Mouse (Mus musculus): Measurements from ENCODE around the gene Baz2b. TPM values are rescaled to one million over a fixed set of nuclear protein-coding genes. Genes with fewer than 3 reads are reported as not detected.

Baz2b gene
- polyA plus RNA-seq, 1 experiment from 2014 or later = 41.9 TPM

- Histone ChIP-seq H3K36me3 (peaks cover 30% of the 10 kb centered on the region), H3K9me3 (no peaks in the 10 kb centered on the region), H3K9ac (no peak overlapping the region), H3K4me1 (no peaks in the 10 kb centered on the region), H3K4me3 (no peak overlapping the region), H3K27me3 (replicated peaks) (no peaks in the 10 kb centered on the region), H3K4me2 (no peak overlapping the region), H3K27ac (replicated peaks) (no peak overlapping the region)
- WGBS = 82% methylated on average over 6 of the region's 6 CpGs
- ATAC-seq (ENCODE audit: extremely low read depth, insufficient number of reproducible peaks, low FRiP score, low TSS enrichment) = no peak
These were observed 319.9 kb downstream of the Baz2b start for GRCm38 (mm10) chr2:59889699-59890098.

DNA sequence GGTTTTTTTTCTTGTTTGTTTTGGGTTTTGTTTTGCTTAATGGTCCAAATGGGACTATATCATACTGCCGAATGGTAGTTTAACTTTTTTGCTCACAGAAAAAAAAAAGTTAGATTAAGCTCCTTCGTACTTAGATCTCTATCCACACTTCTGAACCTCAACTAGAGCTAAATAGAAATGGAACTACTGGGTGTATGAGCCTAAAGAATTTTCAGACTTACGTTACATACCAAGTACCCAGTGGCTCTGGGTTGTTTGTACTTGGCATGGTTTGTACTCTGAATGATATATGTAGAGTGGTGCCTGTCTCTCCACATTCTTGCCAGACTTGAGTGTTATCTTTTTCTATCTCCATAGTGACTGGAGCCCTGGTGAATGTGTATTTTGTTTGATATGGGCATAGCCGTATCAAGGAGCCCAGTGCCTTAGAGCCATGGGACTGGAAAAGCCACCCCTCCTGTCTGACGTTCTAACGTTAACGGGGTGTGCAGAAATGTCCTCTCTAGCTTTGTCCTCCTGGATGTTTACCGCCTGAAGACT, 326.8 kb downstream of the Baz2b start:
- 56% methylated on average over 8 of the region's 8 CpGs for WGBS
- peak overlapping the region; percentile 74 for H3K4me2 ChIP-seq

GRCm38 (mm10) chr2:59881831-59882741, 327.6 kb downstream of the Baz2b start, which contains the start of gene Wdsub1:
TSS of gene Wdsub1 (minus strand) at chr2:59882591.
- Histone ChIP-seq H3K36me3 (peaks cover 27% of the 10 kb centered on the region), H3K9me3 (peaks cover 5% of the 10 kb centered on the region; the same call in 1 of the 2 replicates), H3K27me3 (replicated peaks) (no peaks in the 10 kb centered on the region), H3K4me2 (peak within 1 kb of the TSS; percentile 74), H3K9ac (peak within 1 kb of the TSS; percentile 88), H3K27ac (replicated peaks) (peak within 1 kb of the TSS; percentile 85), H3K4me3 (peak within 1 kb of the TSS; percentile 79), H3K4me1 (peaks cover 21% of the 10 kb centered on the region)
- ATAC-seq (ENCODE audit: extremely low read depth, insufficient number of reproducible peaks, low FRiP score, low TSS enrichment) = peak; percentile 99
- WGBS = 3% methylated on average over 57 of the region's 57 CpGs

More for the DNA sequence above, 326.8 kb downstream of the Baz2b start:
- H3K36me3 ChIP-seq = peaks cover 23% of the 10 kb centered on the region
- ATAC-seq (ENCODE audit: extremely low read depth, insufficient number of reproducible peaks, low FRiP score, low TSS enrichment) = no peak
- peaks cover 18% of the 10 kb centered on the region for H3K4me1 ChIP-seq
- peak overlapping the region; percentile 20; the same call in 1 of the 2 replicates for H3K27ac ChIP-seq (replicated peaks)
- H3K27me3 ChIP-seq (replicated peaks) = no peaks in the 10 kb centered on the region
- no peak overlapping the region; the same call in 1 of the 2 replicates for H3K9ac ChIP-seq
- H3K4me3 ChIP-seq = peak overlapping the region; percentile 79
- peaks cover 5% of the 10 kb centered on the region; the same call in 1 of the 2 replicates for H3K9me3 ChIP-seq

DNA sequence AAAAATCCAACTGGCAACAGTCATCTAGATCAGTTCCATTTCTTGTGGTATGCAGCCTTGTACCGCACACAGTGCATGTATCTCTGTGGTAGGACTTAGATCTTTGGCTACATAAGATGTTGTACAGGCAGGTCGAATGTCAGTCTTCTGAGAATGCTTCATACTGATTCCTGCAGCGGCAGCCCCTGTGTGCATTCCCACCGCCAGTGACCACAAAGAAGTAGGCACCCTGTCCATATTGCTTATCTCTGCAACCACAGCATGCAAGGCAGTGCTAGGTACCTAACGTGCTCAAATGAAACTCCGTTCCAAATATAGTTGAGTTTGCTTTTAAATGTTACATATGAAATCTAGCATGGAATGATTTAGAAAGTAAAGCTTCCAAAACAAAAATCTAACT, 328.2 kb downstream of the Baz2b start:
- Histone ChIP-seq H3K4me3 (peak overlapping the region; percentile 79), H3K9ac (peak overlapping the region; percentile 88), H3K27me3 (replicated peaks) (no peaks in the 10 kb centered on the region), H3K4me1 (peaks cover 21% of the 10 kb centered on the region), H3K4me2 (peak overlapping the region; percentile 74), H3K27ac (replicated peaks) (peak overlapping the region; percentile 85), H3K9me3 (peaks cover 5% of the 10 kb centered on the region; the same call in 1 of the 2 replicates), H3K36me3 (peaks cover 31% of the 10 kb centered on the region)
- WGBS = 36% methylated on average over 6 of the region's 6 CpGs
- ATAC-seq (ENCODE audit: extremely low read depth, insufficient number of reproducible peaks, low FRiP score, low TSS enrichment) = no peak

GRCm38 (mm10) chr2:59878221-59878620, 331.4 kb downstream of the Baz2b start:
- 65% methylated on average over 19 of the region's 19 CpGs for WGBS

DNA sequence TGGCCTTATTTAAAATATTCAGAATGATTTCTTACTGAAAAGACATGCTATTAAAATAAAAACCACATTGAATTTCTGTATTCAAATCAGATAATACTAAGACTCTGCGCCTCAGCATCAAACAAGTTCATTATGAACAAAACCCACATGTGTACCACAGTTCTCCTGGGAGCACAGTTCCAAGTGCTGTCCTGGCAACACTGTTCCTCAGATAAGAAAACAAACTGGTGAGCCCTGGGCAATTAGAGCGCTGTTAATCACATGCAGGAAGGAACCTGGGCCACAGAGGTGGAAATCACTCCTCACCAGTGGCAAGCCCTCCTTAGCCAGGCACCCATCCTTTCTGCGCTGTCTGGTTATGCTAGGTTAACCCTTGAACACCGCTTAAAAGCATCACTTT, 332.3 kb downstream of the Baz2b start:
- H3K27me3 ChIP-seq (replicated peaks) = no peaks in the 10 kb centered on the region
- 82% methylated on average over 4 of the region's 4 CpGs for WGBS
- H3K4me2 ChIP-seq = no peak overlapping the region
- H3K36me3 ChIP-seq = peaks cover 63% of the 10 kb centered on the region
- no peak overlapping the region for H3K9ac ChIP-seq
- no peak overlapping the region for H3K27ac ChIP-seq (replicated peaks)
- peaks cover 15% of the 10 kb centered on the region for H3K4me1 ChIP-seq
- no peak for ATAC-seq (ENCODE audit: extremely low read depth, insufficient number of reproducible peaks, low FRiP score, low TSS enrichment)
- peaks cover 5% of the 10 kb centered on the region; the same call in 1 of the 2 replicates for H3K9me3 ChIP-seq
- no peak overlapping the region for H3K4me3 ChIP-seq

More at GRCm38 (mm10) chr2:59878221-59878620, 331.4 kb downstream of the Baz2b start:
- Histone ChIP-seq H3K27ac (replicated peaks) (no peak overlapping the region), H3K4me1 (peaks cover 20% of the 10 kb centered on the region), H3K4me3 (no peak overlapping the region), H3K36me3 (peaks cover 54% of the 10 kb centered on the region), H3K4me2 (no peak overlapping the region), H3K9me3 (peaks cover 5% of the 10 kb centered on the region; the same call in 1 of the 2 replicates), H3K27me3 (replicated peaks) (no peaks in the 10 kb centered on the region), H3K9ac (no peak overlapping the region)
- no peak for ATAC-seq (ENCODE audit: extremely low read depth, insufficient number of reproducible peaks, low FRiP score, low TSS enrichment)

DNA sequence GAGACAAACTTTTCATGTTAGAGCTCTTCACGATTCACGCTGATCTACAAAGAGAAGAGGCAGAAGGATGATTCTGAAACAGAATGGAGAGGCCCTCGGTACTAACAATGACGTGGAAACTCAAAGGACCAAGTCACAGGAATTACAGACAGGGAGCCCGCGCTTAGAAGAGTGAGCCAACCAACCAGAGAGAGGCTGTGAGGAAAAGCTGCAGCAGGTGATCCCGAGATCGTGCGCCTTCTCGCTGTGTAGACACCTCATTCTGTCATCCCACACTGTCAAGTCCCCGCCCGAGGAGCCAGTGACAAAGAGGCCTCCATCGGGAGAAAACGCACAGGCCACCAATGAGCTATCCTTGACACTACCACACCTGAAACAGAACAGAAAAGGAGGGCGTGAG, 333.2 kb downstream of the Baz2b start:
- 86% methylated on average over 15 of the region's 15 CpGs for WGBS
- no peak overlapping the region for H3K27ac ChIP-seq (replicated peaks)
- no peaks in the 10 kb centered on the region for H3K27me3 ChIP-seq (replicated peaks)
- peaks cover 5% of the 10 kb centered on the region; the same call in 1 of the 2 replicates for H3K9me3 ChIP-seq
- no peak overlapping the region for H3K4me2 ChIP-seq
- no peak for ATAC-seq (ENCODE audit: extremely low read depth, insufficient number of reproducible peaks, low FRiP score, low TSS enrichment)
- peaks cover 71% of the 10 kb centered on the region for H3K36me3 ChIP-seq
- no peak overlapping the region for H3K4me3 ChIP-seq
- H3K4me1 ChIP-seq = peaks cover 11% of the 10 kb centered on the region
- H3K9ac ChIP-seq = no peak overlapping the region

DNA sequence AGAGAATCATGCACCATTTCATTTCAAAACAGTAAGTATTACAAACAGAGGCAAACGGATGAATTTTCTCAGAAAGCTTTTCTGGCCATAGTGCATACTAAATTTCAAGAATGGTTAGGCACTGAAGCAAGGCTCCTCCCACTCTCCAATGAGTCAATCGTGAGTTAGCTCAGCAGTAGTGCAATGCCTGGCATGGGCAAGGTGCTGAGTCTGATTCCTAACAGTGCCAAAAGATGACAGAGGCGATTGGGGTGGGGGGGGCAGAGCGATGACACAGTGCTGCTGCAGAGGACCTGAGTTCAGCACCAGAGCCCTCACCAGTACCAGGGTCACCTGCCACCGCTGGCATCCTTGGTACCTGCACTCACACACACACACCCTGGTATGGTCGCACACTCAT, 339.1 kb downstream of the Baz2b start:
- no peak for ATAC-seq (ENCODE audit: extremely low read depth, insufficient number of reproducible peaks, low FRiP score, low TSS enrichment)
- Histone ChIP-seq H3K27ac (replicated peaks) (no peak overlapping the region), H3K9me3 (no peaks in the 10 kb centered on the region), H3K9ac (no peak overlapping the region), H3K27me3 (replicated peaks) (no peaks in the 10 kb centered on the region), H3K4me1 (no peaks in the 10 kb centered on the region), H3K36me3 (peaks cover 55% of the 10 kb centered on the region), H3K4me3 (no peak overlapping the region), H3K4me2 (no peak overlapping the region)
- 84% methylated on average over 6 of the region's 6 CpGs for WGBS

DNA sequence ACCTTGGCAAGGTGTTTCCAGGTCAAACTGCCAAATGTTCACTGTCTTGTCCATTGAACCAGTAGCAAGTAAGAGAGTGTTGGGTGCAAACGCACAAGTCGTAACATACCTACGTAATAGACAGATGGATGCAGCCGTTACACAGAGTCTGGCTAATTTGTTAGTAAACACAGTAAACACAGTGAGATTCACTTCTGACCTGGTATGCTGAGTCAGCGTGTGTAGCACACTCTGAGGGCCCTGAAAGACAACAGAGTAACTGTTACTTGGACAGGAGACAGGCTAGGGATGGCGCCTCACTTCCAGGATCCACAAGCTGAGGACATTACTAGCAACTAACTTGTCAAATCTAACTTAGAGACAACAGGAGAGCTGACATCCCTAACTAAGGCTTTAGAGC, 347.0 kb downstream of the Baz2b start:
- H3K4me2 ChIP-seq = no peak overlapping the region
- no peak overlapping the region for H3K9ac ChIP-seq
- ATAC-seq (ENCODE audit: extremely low read depth, insufficient number of reproducible peaks, low FRiP score, low TSS enrichment) = no peak
- H3K27ac ChIP-seq (replicated peaks) = no peak overlapping the region
- H3K9me3 ChIP-seq = no peaks in the 10 kb centered on the region
- H3K4me3 ChIP-seq = no peak overlapping the region
- no peaks in the 10 kb centered on the region for H3K4me1 ChIP-seq
- no peaks in the 10 kb centered on the region for H3K27me3 ChIP-seq (replicated peaks)
- H3K36me3 ChIP-seq = peaks cover 66% of the 10 kb centered on the region
- WGBS = 85% methylated on average over 6 of the region's 6 CpGs

GRCm38 (mm10) chr2:59854363-59854762, 355.3 kb downstream of the Baz2b start:
- WGBS = 86% methylated on average over 9 of the region's 9 CpGs
- H3K27ac ChIP-seq (replicated peaks) = no peak overlapping the region
- H3K27me3 ChIP-seq (replicated peaks) = no peaks in the 10 kb centered on the region
- no peaks in the 10 kb centered on the region for H3K9me3 ChIP-seq
- H3K36me3 ChIP-seq = peaks cover 68% of the 10 kb centered on the region
- no peak overlapping the region for H3K4me3 ChIP-seq
- H3K9ac ChIP-seq = no peak overlapping the region
- H3K4me2 ChIP-seq = no peak overlapping the region
- 0 out of 2 replicates have a peak, but pooled peaks cover 3% of the 10 kb centered on the region for H3K4me1 ChIP-seq
- no peak for ATAC-seq (ENCODE audit: extremely low read depth, insufficient number of reproducible peaks, low FRiP score, low TSS enrichment)

GRCm38 (mm10) chr2:59853543-59853942, 356.1 kb downstream of the Baz2b start:
- peaks cover 59% of the 10 kb centered on the region for H3K36me3 ChIP-seq

More at GRCm38 (mm10) chr2:59853543-59853942, 356.1 kb downstream of the Baz2b start:
- no peaks in the 10 kb centered on the region for H3K27me3 ChIP-seq (replicated peaks)
- peaks cover 3% of the 10 kb centered on the region; the same call in 1 of the 2 replicates for H3K4me1 ChIP-seq
- no peak overlapping the region for H3K9ac ChIP-seq
- H3K4me2 ChIP-seq = no peak overlapping the region
- no peak overlapping the region for H3K4me3 ChIP-seq
- H3K9me3 ChIP-seq = no peaks in the 10 kb centered on the region
- no peak for ATAC-seq (ENCODE audit: extremely low read depth, insufficient number of reproducible peaks, low FRiP score, low TSS enrichment)
- WGBS = 84% methylated on average over 10 of the region's 10 CpGs
- no peak overlapping the region for H3K27ac ChIP-seq (replicated peaks)
